Mouse (Mus musculus): ENCODE data around the gene Gm49661.

Gene Gm49661

DNA sequence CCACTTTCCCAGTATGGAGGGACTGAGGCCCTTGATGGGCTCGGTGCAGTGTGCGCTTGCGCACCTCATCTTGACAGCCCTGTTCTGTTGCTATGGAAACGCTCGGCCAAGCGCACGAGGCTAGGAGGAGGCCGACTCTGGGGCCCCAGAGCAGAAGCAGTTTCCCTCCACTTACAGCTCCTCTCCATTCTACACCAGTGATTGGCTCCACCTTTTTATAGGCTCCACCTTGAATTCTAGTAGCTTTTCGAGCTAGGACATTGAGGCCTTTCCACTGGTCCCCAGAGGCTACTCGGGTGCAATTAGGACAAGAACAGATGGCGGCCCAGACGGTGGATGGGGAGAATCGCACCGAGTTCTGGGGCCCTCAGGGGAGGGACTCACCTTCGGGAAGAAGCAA, 34.4 kb downstream of the Gm49661 start:
- DNase-seq (ENCODE audit: low read depth, low spot score): no peak

DNA sequence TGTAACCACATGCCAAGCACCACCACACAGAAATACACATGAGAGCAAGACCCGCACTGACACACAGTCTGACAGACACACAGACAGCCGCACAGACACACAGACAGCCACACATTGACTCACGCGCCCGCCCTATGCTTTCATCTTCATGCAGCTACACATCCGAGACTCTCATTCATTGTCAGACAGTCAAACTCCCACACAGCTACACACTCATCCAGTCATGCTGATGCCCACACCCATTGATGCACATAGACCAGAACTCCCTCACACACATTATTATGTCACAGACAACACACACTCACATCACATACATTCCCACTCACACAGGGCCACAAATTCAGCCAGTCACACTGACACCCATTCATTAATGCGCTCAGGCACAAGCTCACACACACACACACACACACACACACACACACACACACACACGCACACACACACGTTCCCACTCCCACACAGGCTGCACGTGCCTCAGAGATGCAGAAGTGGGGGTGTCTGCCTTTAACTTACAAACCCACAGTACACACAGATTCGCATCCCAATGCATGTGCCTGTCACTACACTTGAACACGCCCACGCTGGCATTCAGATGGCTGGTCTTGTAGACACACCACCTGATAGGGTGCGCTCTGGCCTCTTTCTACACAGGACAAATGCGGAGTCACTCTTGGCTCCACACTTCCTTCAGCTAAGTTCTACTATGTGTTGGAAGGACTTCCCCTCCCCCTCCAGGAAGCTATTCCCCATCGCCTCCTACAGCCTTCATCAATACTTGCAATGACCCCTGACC, 35.3 kb downstream of the Gm49661 start:
- DNase-seq (ENCODE audit: low read depth, low spot score): no peak

DNA sequence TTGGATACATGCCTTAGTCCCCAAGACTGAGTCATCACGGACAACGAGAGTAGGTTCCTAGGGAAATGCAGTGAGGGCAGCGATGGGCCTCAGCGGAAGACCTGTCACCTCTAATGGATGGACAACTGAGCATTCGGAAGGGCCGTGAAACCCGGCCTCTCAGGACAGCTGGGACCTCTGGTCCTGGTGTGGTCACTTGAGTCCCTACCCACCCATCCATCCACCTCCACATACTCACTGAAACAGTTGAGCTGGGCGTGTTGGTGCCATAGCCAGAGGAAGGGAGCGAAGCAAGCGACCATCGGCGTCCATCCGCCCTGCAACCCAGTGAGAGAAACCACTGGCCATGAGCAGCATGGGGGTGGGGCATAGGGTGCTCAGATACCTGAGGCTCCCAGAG, 38.7 kb downstream of the Gm49661 start:
- no peak for DNase-seq (ENCODE audit: low read depth, low spot score)

DNA sequence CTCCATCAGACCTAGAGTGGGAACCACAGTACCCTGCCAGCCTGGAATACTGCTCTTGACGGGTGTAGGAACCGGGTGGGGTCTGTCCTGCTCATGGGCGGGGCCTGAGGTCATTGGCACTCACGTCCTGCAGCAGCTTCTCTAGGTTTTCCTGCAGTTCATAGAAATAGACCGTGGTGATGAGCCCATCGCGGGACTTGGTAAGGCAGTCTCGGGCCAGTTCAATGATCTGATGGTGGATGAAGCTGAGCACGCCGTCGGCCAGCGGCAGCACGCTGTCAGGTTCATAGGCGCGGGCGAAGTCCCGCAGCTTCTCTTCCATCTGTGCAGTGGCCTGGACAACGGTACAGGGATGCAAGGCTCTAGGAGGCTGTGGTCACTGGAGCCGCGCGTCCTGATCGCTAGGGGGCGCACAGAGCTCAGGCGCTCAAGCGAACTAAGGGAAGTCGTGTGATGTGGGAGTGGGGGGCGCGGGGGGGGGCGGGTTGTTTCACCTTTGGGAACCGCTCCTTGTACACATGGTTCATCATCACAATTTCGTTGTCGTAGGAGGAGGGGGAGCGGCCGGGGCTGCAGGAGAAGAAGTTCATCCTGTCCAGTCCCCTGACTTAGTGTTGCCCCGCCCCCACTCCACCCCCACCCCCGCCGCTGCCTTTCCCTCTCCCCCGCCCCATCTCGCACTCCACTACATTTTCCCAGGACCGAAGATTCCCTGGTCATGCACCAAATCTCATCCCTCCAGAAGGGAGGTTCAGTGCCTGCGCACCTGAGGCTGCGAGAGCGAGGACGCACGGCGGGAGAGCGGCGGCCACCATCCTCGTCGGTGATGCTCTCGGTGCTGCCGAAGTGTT, 40.6 kb downstream of the Gm49661 start:
- DNase-seq (ENCODE audit: low read depth, low spot score): no peak

DNA sequence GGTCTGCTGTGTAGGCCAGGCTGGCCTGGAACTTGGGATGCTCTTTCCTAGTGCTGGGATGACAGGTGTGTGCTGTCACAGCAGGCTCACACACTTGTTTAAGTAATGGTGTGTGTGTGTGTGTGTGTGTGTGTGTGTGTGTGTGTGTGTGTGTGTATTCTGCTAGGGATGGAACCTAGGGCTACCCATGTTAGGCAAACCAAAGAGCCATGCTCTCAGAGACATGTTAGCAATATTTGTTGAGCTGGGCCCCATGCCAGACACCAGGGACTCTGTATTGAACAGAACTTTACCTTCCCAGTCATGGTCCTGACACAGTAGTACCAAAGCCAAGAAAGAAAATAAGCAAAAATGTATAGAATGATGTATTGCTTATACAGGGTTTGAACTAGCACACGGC, 41.7 kb downstream of the Gm49661 start:
- DNase-seq (ENCODE audit: low read depth, low spot score): no peak

- DNase-seq (ENCODE audit: low read depth, low spot score): no peak
These were observed 43.7 kb downstream of the Gm49661 start for GRCm38 (mm10) chr8:84925557-84925956.

GRCm38 (mm10) chr8:84921596-84921995, 47.6 kb downstream of the Gm49661 start:
- no peak for DNase-seq (ENCODE audit: low read depth, low spot score)

- no peak for DNase-seq (ENCODE audit: low read depth, low spot score)
These were observed 50.6 kb downstream of the Gm49661 start for GRCm38 (mm10) chr8:84918646-84919045.

GRCm38 (mm10) chr8:84917781-84918180, 51.5 kb downstream of the Gm49661 start:
- DNase-seq (ENCODE audit: low read depth, low spot score): no peak
